Mouse (Mus musculus) embryonic facial prominence, embryonic 15.5 days (tissue): Measurements from ENCODE around the gene Rell1. TPM values are rescaled to one million over a fixed set of nuclear protein-coding genes. Genes with fewer than 3 reads are reported as not detected.

Experiments
- ATAC-seq: fragments of 200-750 bp; cut with Nextera tagmentation; 2 replicates; pipeline ENCODE4 v1.8.0; 2017; ENCODE audit warnings: low read depth, moderate TSS enrichment; ENCODE audit not compliant: insufficient number of reproducible peaks, low FRiP score, low TSS enrichment
- H3K27ac ChIP-seq: fragments of 300-500 bp; sonication (generic); replicated peaks from 2 replicates; pipeline ENCODE4 v1.5.1; 2015; ENCODE audit warnings: mild to moderate bottlenecking, inconsistent platforms
- H3K27me3 ChIP-seq: fragments of 300-500 bp; sonication (generic); 2 replicates; pipeline ENCODE4 v1.6.1; 2015; ENCODE audit warnings: inconsistent platforms
- H3K36me3 ChIP-seq: fragments of 300-500 bp; sonication (generic); 2 replicates; pipeline ENCODE4 v1.6.1; 2015; ENCODE audit warnings: mild to moderate bottlenecking, inconsistent platforms
- H3K4me1 ChIP-seq: fragments of 300-500 bp; sonication (generic); 2 replicates; pipeline ENCODE4 v1.6.1; 2015; ENCODE audit warnings: inconsistent platforms
- H3K4me2 ChIP-seq: fragments of 300-500 bp; sonication (generic); replicated peaks from 2 replicates; pipeline ENCODE4 v1.6.1; 2015; ENCODE audit warnings: mild to moderate bottlenecking, inconsistent platforms
- H3K4me3 ChIP-seq: fragments of 300-500 bp; sonication (generic); replicated peaks from 2 replicates; pipeline ENCODE4 v1.5.1; 2015; ENCODE audit warnings: mild to moderate bottlenecking, inconsistent platforms
- H3K9ac ChIP-seq: fragments of 300-500 bp; sonication (generic); 2 replicates; pipeline ENCODE4 v1.6.1; 2015; ENCODE audit warnings: inconsistent platforms
- H3K9me3 ChIP-seq: fragments of 300-500 bp; sonication (generic); replicated peaks from 2 replicates; pipeline ENCODE4 v1.6.1; 2016; ENCODE audit warnings: inconsistent platforms
- WGBS: fragments of 180-500 bp; shearing (Covaris S2); methylation state at CpG from one replicate; pipeline ENCODE4 v1.1.7; 2015; 5-methylcytosine and 5-hydroxymethylcytosine counted together
- polyA plus RNA-seq: library from polyadenylated mRNA; unstranded; fragments of >200 nt; fragmentation: Nextera tagmentation; extraction: Ambion mirVana; gene quantifications from 2 replicates; pipeline ENCODE4 v1.2.1, GENCODE M21; 2015

The Rell1 gene
- polyA plus RNA-seq, 1 experiment from 2014 or later: 26.6 TPM

DNA sequence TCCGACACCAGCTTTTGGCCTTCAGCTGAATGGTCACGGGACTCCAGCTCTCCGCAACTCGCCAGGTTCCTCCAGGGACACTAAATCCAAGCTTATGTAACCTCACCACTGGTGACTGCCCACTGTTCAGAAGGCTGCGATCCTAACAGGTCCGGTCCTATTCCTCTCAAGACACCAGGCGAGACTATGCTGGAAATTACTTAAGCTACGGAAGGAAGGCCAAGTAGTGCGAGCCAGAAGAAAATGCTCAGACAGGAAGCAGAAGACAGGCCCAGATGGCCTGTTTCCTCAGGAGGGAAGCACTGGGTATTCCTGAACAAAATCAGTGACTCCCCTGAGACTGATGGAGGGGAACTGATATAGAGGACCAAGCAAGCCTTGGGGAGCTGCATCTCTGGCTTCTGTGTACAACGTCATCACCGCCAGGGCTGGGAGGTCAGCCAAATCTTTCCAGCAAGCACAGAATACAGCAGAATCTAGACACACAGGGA lies 17.2 kb downstream of the Rell1 start:
- Histone ChIP-seq H3K4me2 (no peak overlapping the region), H3K27ac (no peak overlapping the region), H3K9ac (no peak overlapping the region), H3K27me3 (no peaks in the 10 kb centered on the region), H3K9me3 (no peaks in the 10 kb centered on the region), H3K4me3 (no peak overlapping the region), H3K4me1 (no peaks in the 10 kb centered on the region), H3K36me3 (no peaks in the 10 kb centered on the region)
- WGBS: 81% methylated on average over 11 of the region's 11 CpGs
- no peak for ATAC-seq

DNA sequence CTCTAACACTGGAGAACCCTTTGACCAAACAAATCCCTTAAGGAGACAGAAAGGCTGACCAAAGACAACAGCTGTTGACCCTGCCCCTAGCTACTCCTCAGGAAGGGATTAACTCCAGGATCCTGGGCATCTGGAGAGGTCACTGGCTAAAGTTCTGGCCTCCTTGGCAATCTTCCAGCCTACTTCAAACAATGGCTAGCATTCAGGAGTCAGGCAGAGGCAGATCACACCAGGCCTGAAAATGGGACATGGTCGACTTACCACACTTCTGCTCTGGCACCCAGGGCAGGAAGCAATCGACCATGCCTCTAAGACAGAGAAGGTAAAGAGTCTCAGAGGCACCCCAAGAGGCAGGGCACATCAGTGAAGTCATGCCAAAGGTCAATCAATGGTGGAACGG lies 19.5 kb downstream of the Rell1 start:
- ATAC-seq: no peak
- no peaks in the 10 kb centered on the region for H3K9me3 ChIP-seq
- H3K27ac ChIP-seq: no peak overlapping the region
- H3K27me3 ChIP-seq: no peaks in the 10 kb centered on the region
- WGBS: 8% methylated on average over 3 of the region's 3 CpGs
- H3K9ac ChIP-seq: no peak overlapping the region
- H3K4me3 ChIP-seq: no peak overlapping the region
- no peaks in the 10 kb centered on the region for H3K4me1 ChIP-seq
- no peak overlapping the region for H3K4me2 ChIP-seq
- H3K36me3 ChIP-seq: no peaks in the 10 kb centered on the region

DNA sequence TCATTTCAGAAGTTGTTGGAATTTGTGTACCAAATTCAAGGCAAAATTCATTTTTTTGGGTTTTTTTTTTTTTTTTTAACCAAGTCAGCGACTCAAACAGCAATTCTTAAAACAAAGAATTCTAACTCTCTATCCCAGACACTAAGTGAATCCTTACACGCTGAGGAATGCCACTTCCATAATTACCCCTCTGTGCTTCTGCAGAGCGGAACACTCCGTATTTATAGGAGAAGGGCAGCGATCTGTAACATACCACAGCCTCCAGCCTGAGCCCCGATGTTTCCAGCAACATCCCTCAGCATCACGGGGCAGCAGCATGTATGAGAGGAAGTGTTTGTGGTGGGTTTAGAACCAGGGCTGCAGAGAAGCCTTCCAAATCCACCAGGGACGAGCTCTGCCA lies 21.2 kb downstream of the Rell1 start:
- H3K4me3 ChIP-seq: no peak overlapping the region
- WGBS: 29% methylated on average over 8 of the region's 8 CpGs
- H3K27me3 ChIP-seq: no peaks in the 10 kb centered on the region
- no peak overlapping the region for H3K9ac ChIP-seq
- H3K9me3 ChIP-seq: no peaks in the 10 kb centered on the region
- no peaks in the 10 kb centered on the region for H3K36me3 ChIP-seq
- no peak for ATAC-seq
- no peak overlapping the region for H3K4me2 ChIP-seq
- H3K27ac ChIP-seq: no peak overlapping the region
- H3K4me1 ChIP-seq: no peaks in the 10 kb centered on the region

DNA sequence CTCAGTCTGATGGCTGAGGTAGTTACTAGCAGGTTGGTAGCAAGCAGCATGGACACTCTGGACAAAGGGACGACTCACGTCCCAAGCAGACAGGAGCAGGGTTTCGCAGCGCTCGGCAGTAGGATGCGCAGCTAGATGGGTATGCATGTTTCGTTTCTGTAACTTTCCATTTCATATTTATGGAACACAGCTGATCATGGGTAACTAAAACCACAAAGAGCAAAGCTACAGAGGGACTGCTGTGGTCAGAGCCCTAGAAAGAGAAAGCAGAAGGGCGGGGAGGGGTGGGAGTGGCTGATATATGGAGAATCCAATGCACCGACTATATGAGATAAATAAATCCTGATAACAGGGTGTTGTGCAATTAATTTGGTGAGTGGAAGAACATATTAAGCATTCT lies 25.4 kb downstream of the Rell1 start:
- Histone ChIP-seq H3K27me3 (no peaks in the 10 kb centered on the region), H3K9ac (no peak overlapping the region), H3K27ac (no peak overlapping the region), H3K4me1 (no peaks in the 10 kb centered on the region), H3K4me2 (no peak overlapping the region), H3K36me3 (no peaks in the 10 kb centered on the region), H3K4me3 (no peak overlapping the region), H3K9me3 (no peaks in the 10 kb centered on the region)
- WGBS: 75% methylated on average over 9 of the region's 9 CpGs
- no peak for ATAC-seq

DNA sequence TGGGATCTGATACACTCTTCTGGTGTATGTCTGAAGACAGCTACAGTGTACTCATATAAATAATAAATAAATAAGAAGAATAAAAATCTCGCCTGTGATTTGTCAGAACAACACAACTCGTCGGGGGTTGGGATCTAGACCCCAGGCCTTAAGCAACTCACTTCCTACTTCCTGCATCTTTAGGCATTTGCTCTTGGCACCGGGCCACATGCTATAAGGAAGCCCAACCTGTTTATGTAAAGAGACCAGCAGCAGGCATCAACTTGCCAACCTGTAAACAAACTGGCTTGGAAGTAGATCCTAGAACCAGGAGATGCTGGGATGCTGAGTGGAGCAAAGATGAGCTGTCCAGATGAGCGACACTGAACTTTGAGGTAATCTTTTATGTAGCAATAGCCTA lies 26.8 kb downstream of the Rell1 start:
- H3K4me1 ChIP-seq: no peaks in the 10 kb centered on the region
- no peak overlapping the region for H3K4me2 ChIP-seq
- 65% methylated on average over 5 of the region's 5 CpGs for WGBS
- no peaks in the 10 kb centered on the region for H3K27me3 ChIP-seq
- no peaks in the 10 kb centered on the region for H3K9me3 ChIP-seq
- no peak overlapping the region for H3K9ac ChIP-seq
- no peak overlapping the region for H3K4me3 ChIP-seq
- H3K27ac ChIP-seq: no peak overlapping the region
- no peaks in the 10 kb centered on the region for H3K36me3 ChIP-seq
- ATAC-seq: no peak

DNA sequence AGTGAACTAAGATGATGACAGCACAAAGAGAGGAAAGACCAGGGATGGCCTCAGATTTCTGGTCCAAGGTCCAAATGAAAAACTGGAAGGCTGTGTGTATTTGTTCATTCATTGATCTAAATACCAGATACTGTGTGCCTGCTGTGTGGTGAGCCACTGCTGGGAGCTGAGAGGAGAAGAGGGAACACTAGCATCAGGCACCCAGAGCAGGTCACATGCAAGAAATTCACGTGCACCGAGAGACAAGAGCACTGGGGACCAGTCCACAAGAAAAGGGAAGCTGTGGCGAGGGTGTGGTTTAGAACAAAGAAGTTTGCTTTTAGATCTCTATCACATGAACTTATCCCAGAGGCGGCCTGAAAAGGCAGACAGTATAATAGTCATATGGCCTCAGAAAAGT lies 30.1 kb downstream of the Rell1 start:
- H3K4me3 ChIP-seq: no peak overlapping the region
- no peak overlapping the region for H3K4me2 ChIP-seq
- H3K9me3 ChIP-seq: no peaks in the 10 kb centered on the region
- H3K36me3 ChIP-seq: peaks cover 11% of the 10 kb centered on the region; the same call in 1 of the 2 replicates
- no peak overlapping the region for H3K9ac ChIP-seq
- no peaks in the 10 kb centered on the region for H3K4me1 ChIP-seq
- H3K27ac ChIP-seq: no peak overlapping the region
- 77% methylated on average over 4 of the region's 4 CpGs for WGBS
- no peaks in the 10 kb centered on the region for H3K27me3 ChIP-seq
- ATAC-seq: no peak

DNA sequence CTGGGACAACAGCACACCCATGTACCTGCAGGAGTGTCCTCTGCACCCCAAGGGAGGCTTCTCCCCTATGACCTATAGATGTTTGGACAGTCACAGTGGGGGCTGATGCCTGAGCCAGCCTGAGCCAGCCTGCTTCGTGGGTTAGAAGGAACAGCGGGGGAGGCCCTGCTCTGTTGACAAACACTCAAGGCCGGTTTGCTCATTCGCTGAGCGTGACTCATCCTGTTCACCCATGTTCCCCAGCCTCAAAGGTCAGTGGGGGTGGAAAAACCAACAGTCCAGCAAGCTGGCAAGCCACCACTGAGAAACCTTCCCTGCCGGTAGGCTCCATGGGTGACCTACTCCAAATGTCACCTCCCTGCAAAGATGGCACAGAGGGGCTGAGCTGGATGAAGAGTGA lies 32.0 kb downstream of the Rell1 start:
- no peak overlapping the region for H3K9ac ChIP-seq
- peaks cover 7% of the 10 kb centered on the region for H3K4me1 ChIP-seq
- ATAC-seq: no peak
- no peaks in the 10 kb centered on the region for H3K27me3 ChIP-seq
- peaks cover 11% of the 10 kb centered on the region; the same call in 1 of the 2 replicates for H3K36me3 ChIP-seq
- no peak overlapping the region for H3K4me3 ChIP-seq
- H3K4me2 ChIP-seq: no peak overlapping the region
- WGBS: 70% methylated on average over 6 of the region's 6 CpGs
- no peak overlapping the region for H3K27ac ChIP-seq
- no peaks in the 10 kb centered on the region for H3K9me3 ChIP-seq

DNA sequence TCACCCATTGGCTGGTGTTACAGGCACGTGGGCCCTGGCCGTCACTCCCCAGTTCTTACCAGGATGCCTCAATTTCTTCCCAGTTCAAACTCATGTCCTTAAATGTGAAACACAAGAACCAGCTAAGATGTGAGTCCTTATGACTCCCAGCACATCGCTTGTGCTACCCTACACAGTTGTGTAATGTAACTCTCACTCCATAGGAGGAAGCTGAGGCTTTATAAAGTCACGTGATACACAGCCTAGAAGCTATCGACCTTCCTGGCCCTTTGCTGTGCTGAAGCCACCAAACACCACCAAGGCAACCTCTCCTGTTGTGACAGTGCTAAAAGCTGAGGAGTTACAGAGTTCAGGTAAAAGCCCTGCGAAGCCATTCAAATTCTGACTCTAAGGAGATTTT lies 33.1 kb downstream of the Rell1 start:
- ATAC-seq: no peak
- no peak overlapping the region for H3K27ac ChIP-seq
- 90% methylated on average over 6 of the region's 6 CpGs for WGBS

DNA sequence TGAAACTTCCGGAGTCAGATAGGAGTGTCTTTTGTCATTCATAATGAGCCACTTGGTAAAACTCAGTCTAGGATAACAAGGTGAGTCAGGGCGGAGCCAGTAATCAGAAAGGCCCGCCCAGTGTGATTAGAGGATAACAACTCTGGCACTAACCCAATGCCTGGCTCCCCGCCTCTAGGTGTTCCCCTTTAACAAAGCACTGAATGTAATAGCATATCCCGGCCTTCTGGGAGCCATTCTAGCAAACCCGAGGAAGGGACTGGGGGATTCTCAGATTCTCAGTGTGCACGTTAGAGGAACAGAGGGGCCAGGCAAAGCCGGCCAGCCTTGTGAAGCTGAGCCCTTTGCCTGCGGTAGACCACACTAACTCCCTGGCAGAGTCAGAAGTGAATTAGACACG lies 35.9 kb downstream of the Rell1 start:
- Histone ChIP-seq H3K27me3 (no peaks in the 10 kb centered on the region), H3K36me3 (peaks cover 31% of the 10 kb centered on the region), H3K9me3 (no peaks in the 10 kb centered on the region), H3K4me1 (peaks cover 7% of the 10 kb centered on the region), H3K4me3 (no peak overlapping the region), H3K4me2 (peak overlapping the region; percentile 17), H3K9ac (no peak overlapping the region), H3K27ac (peak overlapping the region; percentile 29; the same call in 1 of the 2 replicates)
- ATAC-seq: peak; percentile 79
- WGBS: 35% methylated on average over 10 of the region's 10 CpGs

More for the DNA sequence above, 33.1 kb downstream of the Rell1 start:
- Histone ChIP-seq H3K27me3 (no peaks in the 10 kb centered on the region), H3K9me3 (no peaks in the 10 kb centered on the region), H3K4me1 (peaks cover 7% of the 10 kb centered on the region), H3K36me3 (peaks cover 11% of the 10 kb centered on the region; the same call in 1 of the 2 replicates), H3K9ac (no peak overlapping the region), H3K4me2 (no peak overlapping the region), H3K4me3 (no peak overlapping the region)

DNA sequence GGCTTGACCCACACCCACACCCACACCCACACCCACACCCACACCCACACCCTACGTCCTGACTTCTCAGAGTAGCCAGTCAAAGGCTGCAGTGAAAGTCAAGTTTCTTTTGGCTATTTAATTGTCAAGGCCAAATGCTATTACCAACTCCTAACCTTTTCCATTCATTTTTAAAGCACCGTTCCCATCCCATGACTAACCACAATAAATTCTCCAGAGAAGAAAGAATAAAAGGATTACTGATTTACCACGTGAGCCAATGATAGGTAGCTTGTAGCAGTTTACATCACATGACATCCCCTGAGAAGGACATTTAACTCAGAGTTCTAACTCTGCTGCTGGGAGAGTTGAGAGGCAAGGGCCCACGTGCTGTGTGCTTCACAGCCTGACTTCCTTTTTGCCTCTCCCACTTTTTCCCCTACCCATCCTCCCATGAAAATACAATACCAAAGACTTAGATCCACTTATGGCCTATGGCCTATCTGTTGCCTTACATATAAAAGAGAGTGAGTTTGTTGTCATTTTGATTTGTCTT lies 37.8 kb downstream of the Rell1 start:
- Histone ChIP-seq H3K4me1 (peaks cover 7% of the 10 kb centered on the region), H3K36me3 (peaks cover 35% of the 10 kb centered on the region), H3K4me2 (no peak overlapping the region), H3K4me3 (no peak overlapping the region), H3K9me3 (no peaks in the 10 kb centered on the region), H3K27ac (no peak overlapping the region), H3K9ac (no peak overlapping the region), H3K27me3 (no peaks in the 10 kb centered on the region)
- 59% methylated on average over 4 of the region's 4 CpGs for WGBS
- no peak for ATAC-seq

DNA sequence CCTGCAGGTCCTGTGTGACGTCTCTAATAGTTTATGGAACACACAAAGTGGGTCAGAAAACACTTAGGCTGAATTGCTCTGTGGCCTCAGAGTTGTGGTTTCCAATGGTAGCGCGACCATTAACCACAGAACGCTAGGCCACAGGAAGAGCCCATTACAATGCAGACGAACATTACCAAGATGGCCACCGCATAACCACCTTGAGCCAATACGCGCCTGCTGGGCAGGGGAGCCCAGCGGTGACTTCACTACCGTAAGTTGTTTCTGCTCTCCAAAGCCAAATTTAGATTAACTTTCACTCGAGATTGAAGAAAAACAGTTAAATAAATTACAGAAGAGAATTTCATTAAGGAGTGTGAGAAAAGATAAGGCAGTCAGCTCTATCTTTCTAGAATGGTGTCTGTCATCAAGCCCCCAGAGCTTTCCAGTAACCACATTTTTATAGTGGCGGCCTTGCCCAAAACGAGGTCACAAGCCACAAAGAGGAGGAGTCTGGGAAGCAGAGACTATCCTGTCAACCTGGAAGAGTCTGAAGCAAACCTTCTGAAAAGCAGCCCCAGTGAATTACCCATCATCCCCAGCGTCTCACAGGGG lies 43.6 kb downstream of the Rell1 start:
- Histone ChIP-seq H3K4me1 (0 out of 2 replicates have a peak, but pooled peaks cover 5% of the 10 kb centered on the region), H3K9ac (no peak overlapping the region), H3K27ac (no peak overlapping the region), H3K4me2 (no peak overlapping the region), H3K4me3 (no peak overlapping the region), H3K9me3 (no peaks in the 10 kb centered on the region), H3K36me3 (peaks cover 42% of the 10 kb centered on the region), H3K27me3 (no peaks in the 10 kb centered on the region)
- 83% methylated on average over 14 of the region's 14 CpGs for WGBS
- ATAC-seq: no peak
